Comparison of ENCODE assay signal across 12 mouse cellular contexts in genomic region chr1:134073658-134074057, GRCm38 (mm10). TPM values are rescaled to one million over a fixed set of nuclear protein-coding genes. Genes with fewer than 3 reads are reported as not detected.
DNase-seq lines count a peak whose midpoint lies in the region; ATAC-seq and TF ChIP-seq lines count a peak whose summit lies in the region.
"Had no signal": no experiment of that assay in that cellular context is flagged by ENCODE, and none has a peak within 500 bp of the region (broad histone marks: within the 10 kb centered on the region; RNA-seq: fewer than 3 reads in every experiment).

No protein-coding gene starts in this region.

- no peak overlapping the region for H3K9ac ChIP-seq in lung, embryonic 14.5 days
- peak overlapping the region; percentile 75 for H3K9ac ChIP-seq in liver, embryonic 14.5 days (replicated peaks)

- 76% methylated on average over 1 of the region's 1 CpGs for WGBS in heart, embryonic 10.5 days
- WGBS in lung, embryonic 14.5 days, result 68% methylated on average over 1 of the region's 1 CpGs
- WGBS in bone marrow, adult 2 months, result 60% methylated on average over 1 of the region's 1 CpGs
- WGBS in liver, embryonic 14.5 days (ENCODE audit: insufficient replicate concordance), result 50% methylated on average over 1 of the region's 1 CpGs

- TF ChIP-seq POLR2A in bone marrow, adult 2 months (IDR thresholded peaks at IDR 0.05; ENCODE audit: borderline replicate concordance, control insufficient read depth, low read depth, low read length), result no peak

- H3K27me3 ChIP-seq in heart, embryonic 10.5 days (ENCODE audit: insufficient read depth, poor library complexity, severe bottlenecking), result no peaks in the 10 kb centered on the region
- H3K27me3 ChIP-seq in lung, embryonic 14.5 days (ENCODE audit: insufficient read depth, low read length), result no peaks in the 10 kb centered on the region
- H3K27me3 ChIP-seq in liver, embryonic 14.5 days (ENCODE audit: control insufficient read depth, insufficient read depth, low read length), result no peaks in the 10 kb centered on the region

- peak overlapping the region; percentile 81 for H3K27ac ChIP-seq in heart, embryonic 10.5 days
- H3K27ac ChIP-seq in lung, embryonic 14.5 days (ENCODE audit: low read depth), result peak overlapping the region; percentile 15; the same call in 1 of the 2 replicates
- H3K27ac ChIP-seq in bone marrow, adult 2 months (ENCODE audit: control insufficient read depth, insufficient read depth, low read depth, low read length, poor library complexity), result peak overlapping the region; percentile 92
- H3K27ac ChIP-seq in liver, embryonic 14.5 days, result peak overlapping the region; percentile 99

- H3K36me3 ChIP-seq in heart, embryonic 10.5 days, result peaks cover 30% of the 10 kb centered on the region
- peaks cover 33% of the 10 kb centered on the region for H3K36me3 ChIP-seq in lung, embryonic 14.5 days (ENCODE audit: insufficient read depth)
- H3K36me3 ChIP-seq in liver, embryonic 14.5 days (replicated peaks; ENCODE audit: control insufficient read depth, insufficient read depth, low read depth), result peaks cover 37% of the 10 kb centered on the region

- TF ChIP-seq CTCF in lung, embryonic 14.5 days (IDR thresholded peaks at IDR 0.05; ENCODE audit: low read depth), result no peak
- TF ChIP-seq CTCF in bone marrow, adult 2 months (IDR thresholded peaks at IDR 0.05; ENCODE audit: control insufficient read depth, insufficient read depth, low read length), result no peak
- TF ChIP-seq CTCF in liver, embryonic 14.5 days (IDR thresholded peaks at IDR 0.05; ENCODE audit: low read depth), result no peak

- H3K4me2 ChIP-seq in lung, embryonic 14.5 days, result peak overlapping the region; percentile 7; the same call in 1 of the 2 replicates
- peak overlapping the region; percentile 93 for H3K4me2 ChIP-seq in liver, embryonic 14.5 days (ENCODE audit: low read depth)

- no peaks in the 10 kb centered on the region for H3K9me3 ChIP-seq in heart, embryonic 10.5 days
- no peaks in the 10 kb centered on the region for H3K9me3 ChIP-seq in lung, embryonic 14.5 days (ENCODE audit: low read depth, low read length)
- no peaks in the 10 kb centered on the region for H3K9me3 ChIP-seq in liver, embryonic 14.5 days (ENCODE audit: control insufficient read depth, low read length)

- DNase-seq in heart, embryonic 10.5 days (ENCODE audit: low spot score), result no peak
- no peak for DNase-seq in heart, postnatal 4 days
- DNase-seq in lung, embryonic 14.5 days, result no peak
- no peak for DNase-seq in lung, postnatal 10 days
- DNase-seq in liver, embryonic 14.5 days (ENCODE audit: low read depth in 3 of 3, low spot score in 3 of 3), result no peak
- DNase-seq in spleen, adult 12 weeks (ENCODE audit: low spot score), result no peak
- no peak for DNase-seq in right cerebral cortex, postnatal 25 days
- DNase-seq: kidney, adult 8-10 months; right cerebral cortex, postnatal 14 days had no signal

- peaks cover 76% of the 10 kb centered on the region for H3K4me1 ChIP-seq in heart, embryonic 10.5 days
- peaks cover 40% of the 10 kb centered on the region for H3K4me1 ChIP-seq in lung, embryonic 14.5 days (ENCODE audit: insufficient read depth)
- peaks cover 1% of the 10 kb centered on the region; the same call in 1 of the 2 replicates for H3K4me1 ChIP-seq in bone marrow, adult 2 months (ENCODE audit: control insufficient read depth, insufficient read depth, low read length)
- H3K4me1 ChIP-seq in liver, embryonic 14.5 days (replicated peaks; ENCODE audit: control insufficient read depth in 2 of 2, insufficient read depth in 2 of 2, low read length in 1 of 2), result peaks cover 60 to 73% of the 10 kb centered on the region in 2 experiments

- H3K4me3 ChIP-seq in heart, embryonic 10.5 days, result no peak overlapping the region
- H3K4me3 ChIP-seq in lung, embryonic 14.5 days (ENCODE audit: low read depth, low read length), result no peak overlapping the region
- no peak overlapping the region for H3K4me3 ChIP-seq in bone marrow, adult 2 months (replicated peaks; ENCODE audit: control insufficient read depth, low read depth, low read length)
- peak overlapping the region; percentile 57 to 92 for H3K4me3 ChIP-seq in liver, embryonic 14.5 days (ENCODE audit: insufficient read depth in 1 of 2, low read depth in 2 of 2, low read length in 2 of 2)

- ATAC-seq in lung, embryonic 14.5 days (ENCODE audit: insufficient read depth), result no peak
- no peak for ATAC-seq in liver, embryonic 14.5 days (ENCODE audit: insufficient read depth)

- TF ChIP-seq EP300 in liver, embryonic 14.5 days (IDR thresholded peaks at IDR 0.05; ENCODE audit: low read depth), result no peak

RNA-seq across cellular contexts. Expression of gene Btg2, which starts 5.3 kb away (rescaled TPM):
- 26.1 and 34.2 TPM in 2 replicates for polyA plus RNA-seq in heart, embryonic 10.5 days (2016; fragmentation: Nextera tagmentation; extraction: Ambion mirVana)
- 10 to 100 TPM; 27.5 to 36.2 TPM for total RNA-seq in heart, postnatal 4 days (2021)
- 77.2 and 81.0 TPM in 2 replicates for polyA plus RNA-seq in lung, embryonic 14.5 days (2014; fragmentation: Nextera tagmentation; extraction: Ambion mirVana)
- polyA plus RNA-seq in bone marrow, adult 2 months (2011; ENCODE audit: insufficient read depth, insufficient read length, low replicate concordance, missing spikeins), result 79.9 and 89.5 TPM in 2 replicates
- 40.1 and 45.3 TPM in 2 replicates for polyA plus RNA-seq in liver, embryonic 14.5 days (2012; rRNA removed)
- 78.2 and 85.2 TPM in 2 replicates for polyA plus RNA-seq in liver, embryonic 14.5 days (2014; fragmentation: Nextera tagmentation; extraction: Ambion mirVana)

RNA-seq across cellular contexts. Expression of gene Fmod, which starts 36.6 kb away (rescaled TPM):
- polyA plus RNA-seq in heart, embryonic 10.5 days (2016; fragmentation: Nextera tagmentation; extraction: Ambion mirVana), result 9.5 and 11.2 TPM in 2 replicates
- 10 to 100 TPM; 18.7 to 21.9 TPM for total RNA-seq in heart, postnatal 4 days (2021)
- 173 and 174 TPM in 2 replicates for polyA plus RNA-seq in lung, embryonic 14.5 days (2014; fragmentation: Nextera tagmentation; extraction: Ambion mirVana)
- 0.31 TPM in 1 of 2 replicates, not detected in the other for polyA plus RNA-seq in bone marrow, adult 2 months (2011; ENCODE audit: insufficient read depth, insufficient read length, low replicate concordance, missing spikeins)
- 1.1 TPM in 2 replicates for polyA plus RNA-seq in liver, embryonic 14.5 days (2012; rRNA removed)
- 1.1 and 1.6 TPM in 2 replicates for polyA plus RNA-seq in liver, embryonic 14.5 days (2014; fragmentation: Nextera tagmentation; extraction: Ambion mirVana)
- total RNA-seq: common myeloid progenitor, adult 5-6 weeks; neutrophil, adult 5-6 weeks had no signal

RNA-seq across cellular contexts. Expression of gene Chit1, which starts 37.4 kb away (rescaled TPM):
- polyA plus RNA-seq in heart, embryonic 10.5 days (2016; fragmentation: Nextera tagmentation; extraction: Ambion mirVana), result 1.1 and 2.0 TPM in 2 replicates
- not detected for total RNA-seq in heart, postnatal 4 days (2021)
- not detected in 2 replicates for polyA plus RNA-seq in lung, embryonic 14.5 days (2014; fragmentation: Nextera tagmentation; extraction: Ambion mirVana)
- polyA plus RNA-seq in bone marrow, adult 2 months (2011; ENCODE audit: insufficient read depth, insufficient read length, low replicate concordance, missing spikeins), result not detected in 2 replicates
- 0.08 and 0.09 TPM in 2 replicates for polyA plus RNA-seq in liver, embryonic 14.5 days (2012; rRNA removed)
- polyA plus RNA-seq in liver, embryonic 14.5 days (2014; fragmentation: Nextera tagmentation; extraction: Ambion mirVana), result not detected in 2 replicates

Comparison
In these comparisons a context has a peak if more than half of its experiments do, and no peak if none do; other contexts are left out.
1. H3K27ac ChIP-seq: peak in every context shown above with its lines; median percentile 99 in liver, embryonic 14.5 days; 92 in bone marrow, adult 2 months; 81 in heart, embryonic 10.5 days; 15 in lung, embryonic 14.5 days.
2. H3K4me3 ChIP-seq: peak in liver, embryonic 14.5 days (2 of 2); none in heart, embryonic 10.5 days (single experiment), lung, embryonic 14.5 days (single experiment) and bone marrow, adult 2 months (single experiment).
3. RNA of gene Fmod, which starts 36.6 kb away (polyA plus RNA-seq): 173 to 174 TPM in lung, embryonic 14.5 days; 9.5 to 11.2 TPM in heart, embryonic 10.5 days, 1.1 to 1.6 TPM in liver, embryonic 14.5 days and 0.31 TPM in bone marrow, adult 2 months; every median in the first group is over 10 times any median in the second.